Mouse (Mus musculus) heart, embryonic 14.5 days (tissue): ENCODE measurements around the gene Btbd18. TPM values are rescaled to one million over a fixed set of nuclear protein-coding genes. Genes with fewer than 3 reads are reported as not detected.

Experiments
- ATAC-seq: fragments of 200-750 bp; cut with Nextera tagmentation; 2 replicates; pipeline ENCODE4 v1.8.0; 2017; ENCODE audit warnings: low read depth, moderate TSS enrichment; ENCODE audit not compliant: insufficient number of reproducible peaks, insufficient read depth, low FRiP score
- H3K27ac ChIP-seq, 2 experiments: fragments of 200-500 bp in 1 of 2; fragments of 300-500 bp in 1 of 2; sonication (generic) in 1 of 2; replicated peaks in 1 of 2; 2 replicates each; pipeline ENCODE4 v1.5.1; 2012 to 2014; ENCODE audit warnings: low read depth in 2 of 2, low read length in 2 of 2, control low read depth in 1 of 2, mild to moderate bottlenecking in 1 of 2, mixed read lengths in 1 of 2; ENCODE audit not compliant: control insufficient read depth in 1 of 2, insufficient read depth in 1 of 2
- H3K27me3 ChIP-seq: fragments of 300-500 bp; sonication (generic); 2 replicates; pipeline ENCODE4 v1.6.1; 2014; ENCODE audit warnings: mild to moderate bottlenecking, low read length, control low read depth; ENCODE audit not compliant: control insufficient read depth, insufficient read depth
- H3K36me3 ChIP-seq: fragments of 300-500 bp; sonication (generic); 2 replicates; pipeline ENCODE4 v1.6.1; 2014; ENCODE audit warnings: mild to moderate bottlenecking, control low read depth, low read length, mixed read lengths; ENCODE audit not compliant: control insufficient read depth, insufficient read depth
- H3K4me1 ChIP-seq, 2 experiments: fragments of 200-500 bp in 1 of 2; fragments of 300-500 bp in 1 of 2; sonication (generic) in 1 of 2; 2 replicates each; pipeline ENCODE4 v1.6.1; 2012 to 2014; ENCODE audit warnings: low read length in 2 of 2, control low read depth in 1 of 2, mixed read lengths in 1 of 2; ENCODE audit not compliant: control insufficient read depth in 2 of 2, insufficient read depth in 2 of 2
- H3K4me2 ChIP-seq: fragments of 300-500 bp; sonication (generic); 2 replicates; pipeline ENCODE4 v1.6.1; 2014; ENCODE audit warnings: mild to moderate bottlenecking, low read length
- H3K4me3 ChIP-seq, 2 experiments: fragments of 200-500 bp in 1 of 2; fragments of 300-500 bp in 1 of 2; sonication (generic) in 1 of 2; 2 replicates each; pipeline ENCODE4 v1.5.1; 2012 to 2014; ENCODE audit warnings: low read length in 2 of 2, mild to moderate bottlenecking in 2 of 2, control low read depth in 1 of 2, low read depth in 1 of 2, moderate library complexity in 1 of 2; ENCODE audit not compliant: control insufficient read depth in 1 of 2, insufficient read depth in 1 of 2
- H3K9ac ChIP-seq: fragments of 300-500 bp; sonication (generic); 2 replicates; pipeline ENCODE4 v1.6.1; 2014; ENCODE audit warnings: mild to moderate bottlenecking, low read length
- H3K9me3 ChIP-seq: fragments of 300-500 bp; sonication (generic); 2 replicates; pipeline ENCODE4 v1.6.1; 2016; ENCODE audit warnings: low read length, control low read depth; ENCODE audit not compliant: control insufficient read depth
- WGBS: fragments of 180-500 bp; shearing (Covaris S2); extraction: QIAGEN DNeasy Blood & Tissue Kit; methylation state at CpG from one replicate; pipeline ENCODE4 v1.1.7; 2014; 5-methylcytosine and 5-hydroxymethylcytosine counted together
- polyA plus RNA-seq: library from polyadenylated mRNA; unstranded; fragments of >200 nt; fragmentation: Nextera tagmentation; extraction: Ambion mirVana; gene quantifications from 2 replicates; pipeline ENCODE4 v1.2.1, GENCODE M21; 2014

The Btbd18 gene
- polyA plus RNA-seq, 1 experiment from 2014 or later: 0.11 TPM

- Histone ChIP-seq H3K4me1 (no peaks in the 10 kb centered on the region), H3K27ac (no peak overlapping the region), H3K9ac (no peak overlapping the region), H3K4me2 (no peak overlapping the region), H3K27me3 (no peaks in the 10 kb centered on the region), H3K36me3 (peaks cover 93% of the 10 kb centered on the region), H3K4me3 (no peak overlapping the region), H3K9me3 (no peaks in the 10 kb centered on the region)
- ATAC-seq: no peak
- 88% methylated on average over 1 of the region's 1 CpGs for WGBS
These were observed 46.4 kb downstream of the Btbd18 start for GRCm38 (mm10) chr2:84705295-84705694.

DNA sequence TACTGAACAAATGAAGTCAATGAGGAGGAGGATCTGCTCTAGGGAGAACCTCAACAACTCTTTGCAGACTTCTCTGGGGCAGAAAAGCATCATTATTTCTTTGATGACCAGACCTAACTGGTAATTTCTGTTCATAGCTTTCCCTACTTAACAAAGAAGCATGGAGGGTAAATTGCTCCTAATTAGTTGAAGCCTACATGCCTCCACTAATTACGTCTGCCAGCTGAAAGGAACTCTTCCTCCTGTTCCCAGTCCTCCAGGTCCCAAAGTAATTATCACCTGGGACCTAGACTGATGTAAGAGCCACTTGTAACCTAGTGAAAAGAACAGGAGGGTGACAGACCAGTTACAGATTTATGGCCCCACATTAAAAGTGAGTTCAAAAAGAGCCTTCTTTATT lies 48.6 kb downstream of the Btbd18 start:
- 73% methylated on average over 1 of the region's 1 CpGs for WGBS
- ATAC-seq: no peak

DNA sequence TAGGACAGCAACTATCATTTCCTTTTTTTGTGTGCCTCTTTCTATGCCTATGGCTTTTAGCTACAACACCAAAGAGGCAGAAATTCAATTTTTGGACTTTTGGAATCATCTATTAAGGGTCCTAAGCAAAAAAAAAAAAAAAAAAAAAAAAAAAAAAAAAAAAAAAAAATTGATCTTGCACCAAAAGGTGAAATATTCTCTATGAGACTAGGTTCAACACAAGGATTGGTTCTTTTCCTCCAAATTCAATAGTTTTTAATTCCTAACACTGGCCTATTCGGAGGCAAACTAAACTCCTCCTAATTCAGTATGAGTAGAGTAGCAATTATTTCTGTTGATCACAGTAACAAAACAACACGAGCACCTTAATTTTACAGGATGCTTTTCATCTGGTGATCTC lies 53.0 kb downstream of the Btbd18 start:
- no peaks in the 10 kb centered on the region for H3K27me3 ChIP-seq
- H3K36me3 ChIP-seq: peaks cover 46% of the 10 kb centered on the region
- H3K9ac ChIP-seq: no peak overlapping the region
- H3K4me2 ChIP-seq: no peak overlapping the region
- no peak for ATAC-seq
- H3K9me3 ChIP-seq: no peaks in the 10 kb centered on the region
- H3K4me1 ChIP-seq: peaks cover 0 to 15% of the 10 kb centered on the region in 2 experiments; a peak in 2 of 4 replicates
- no peak overlapping the region for H3K4me3 ChIP-seq
- 90% methylated on average over 2 of the region's 2 CpGs for WGBS
- no peak overlapping the region for H3K27ac ChIP-seq

More for the DNA sequence above, 48.6 kb downstream of the Btbd18 start:
- Histone ChIP-seq H3K27ac (no peak overlapping the region), H3K9me3 (no peaks in the 10 kb centered on the region), H3K4me3 (no peak overlapping the region), H3K27me3 (no peaks in the 10 kb centered on the region), H3K36me3 (peaks cover 88% of the 10 kb centered on the region), H3K4me1 (no peaks in the 10 kb centered on the region), H3K4me2 (no peak overlapping the region), H3K9ac (no peak overlapping the region)

GRCm38 (mm10) chr2:84714422-84714810 lies 55.5 kb downstream of the Btbd18 start:
- Histone ChIP-seq H3K4me3 (peak overlapping the region; percentile 92 to 94), H3K4me1 (peaks cover 0 to 15% of the 10 kb centered on the region in 2 experiments; a peak in 2 of 4 replicates), H3K27ac (peak overlapping the region; percentile 98 to 99), H3K27me3 (no peaks in the 10 kb centered on the region), H3K4me2 (peak overlapping the region; percentile 79), H3K9me3 (no peaks in the 10 kb centered on the region), H3K36me3 (peaks cover 24% of the 10 kb centered on the region), H3K9ac (peak overlapping the region; percentile 98)
- no peak for ATAC-seq
- WGBS: under 1% methylated on average over 26 of the region's 26 CpGs

DNA sequence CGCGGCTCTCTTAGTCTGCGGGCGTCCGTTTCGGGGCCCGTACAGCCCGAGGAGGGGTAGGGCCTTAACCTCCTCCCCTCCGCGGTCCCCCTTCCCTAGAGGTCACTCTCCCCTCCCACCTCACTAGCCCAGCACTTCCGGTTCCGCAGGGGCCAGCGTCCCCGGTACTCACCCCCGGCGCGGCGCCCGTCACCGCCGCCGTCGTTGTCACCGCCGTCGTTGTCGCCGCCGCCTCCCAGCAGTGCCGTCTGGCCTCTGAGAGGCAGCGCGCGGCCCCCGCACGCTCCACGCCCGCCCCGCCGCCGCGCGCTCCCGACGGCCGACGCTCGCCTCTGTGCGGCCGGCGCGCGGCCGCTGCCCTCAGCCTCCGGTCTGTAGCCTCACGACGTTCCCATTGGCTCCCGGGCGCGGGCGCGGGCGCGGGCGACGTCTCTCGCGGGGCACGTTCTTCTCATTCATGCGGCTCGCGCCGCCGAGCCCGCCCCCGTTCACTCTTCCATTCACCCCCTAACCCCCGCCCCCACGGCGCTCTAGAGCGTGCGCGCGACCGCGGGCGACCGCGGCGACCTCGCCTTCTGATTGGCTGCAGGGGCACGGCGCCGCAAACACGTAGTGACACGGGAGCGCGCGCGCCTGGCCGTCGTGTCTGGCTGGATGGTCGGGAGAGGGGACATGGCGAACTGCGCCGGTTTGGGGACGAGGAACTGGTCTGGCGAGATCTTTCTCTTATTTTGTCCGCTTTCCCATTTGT lies 56.1 kb downstream of the Btbd18 start, which contains the start of gene Zdhhc5:
Gene Zdhhc5 (minus strand): TSS at position 370 of the 751 bp plus-strand sequence.
- Histone ChIP-seq H3K9ac (peak within 1 kb of the TSS; percentile 98), H3K4me1 (peaks cover 0 to 15% of the 10 kb centered on the region in 2 experiments; a peak in 2 of 4 replicates), H3K4me2 (peak within 1 kb of the TSS; percentile 79), H3K9me3 (no peaks in the 10 kb centered on the region), H3K4me3 (peak within 1 kb of the TSS; percentile 92 to 94), H3K36me3 (peaks cover 18% of the 10 kb centered on the region), H3K27ac (peak within 1 kb of the TSS; percentile 98 to 99), H3K27me3 (no peaks in the 10 kb centered on the region)
- under 1% methylated on average over 105 of the region's 107 CpGs for WGBS
- ATAC-seq: peak; percentile 95

DNA sequence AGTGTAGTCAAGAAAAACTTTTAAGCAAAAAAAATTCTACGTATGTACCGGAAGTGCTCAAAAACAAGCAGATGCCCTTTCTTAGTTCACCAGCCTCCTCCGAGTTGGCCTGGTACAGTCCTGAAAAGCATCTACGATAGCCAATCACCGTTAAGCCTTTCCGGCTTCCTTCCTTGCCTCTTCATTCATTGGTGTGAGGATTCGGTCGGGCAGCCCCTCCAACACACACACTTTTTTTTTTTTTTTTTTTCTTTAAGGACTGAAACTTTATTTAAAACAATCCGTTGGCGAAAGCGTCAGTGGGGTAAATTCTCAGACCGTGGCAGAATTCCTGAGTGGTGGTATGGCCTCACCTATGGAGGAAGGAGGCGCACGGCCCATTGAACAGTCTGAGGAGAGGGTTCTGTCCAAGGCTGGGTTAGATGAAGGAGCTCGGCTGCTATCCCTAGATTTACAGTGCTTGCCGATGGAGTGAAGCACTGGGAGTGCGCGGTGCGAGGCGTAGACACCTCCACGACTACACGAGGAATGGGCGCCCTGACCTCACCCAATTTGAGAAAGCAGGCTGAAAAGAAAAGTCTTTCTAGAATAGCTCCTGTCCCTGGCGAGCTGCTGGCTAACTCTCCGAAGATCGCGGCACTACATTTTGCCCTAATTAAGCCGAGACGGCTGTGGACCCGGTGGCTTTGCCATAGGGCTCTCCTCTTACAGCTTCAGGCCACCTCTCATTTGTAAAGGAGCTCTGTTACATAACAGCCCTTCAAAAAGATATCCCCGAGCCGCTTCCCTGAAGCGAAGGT lies 56.9 kb downstream of the Btbd18 start:
- H3K9me3 ChIP-seq: no peaks in the 10 kb centered on the region
- peak overlapping the region; percentile 76 to 94 for H3K4me3 ChIP-seq
- ATAC-seq: peak; percentile 90
- H3K27ac ChIP-seq: peak overlapping the region; percentile 98 to 99
- H3K4me2 ChIP-seq: peak overlapping the region; percentile 71
- no peaks in the 10 kb centered on the region for H3K27me3 ChIP-seq
- under 1% methylated on average over 33 of the region's 33 CpGs for WGBS
- H3K36me3 ChIP-seq: peaks cover 11% of the 10 kb centered on the region
- H3K4me1 ChIP-seq: peaks cover 0 to 15% of the 10 kb centered on the region in 2 experiments; a peak in 2 of 4 replicates
- peak overlapping the region; percentile 98 for H3K9ac ChIP-seq

- Histone ChIP-seq H3K4me2 (peak overlapping the region; percentile 71), H3K9me3 (no peaks in the 10 kb centered on the region), H3K9ac (peak overlapping the region; percentile 67), H3K36me3 (0 out of 2 replicates have a peak, but pooled peaks cover 5% of the 10 kb centered on the region), H3K4me3 (peak overlapping the region; percentile 76 to 94), H3K27me3 (no peaks in the 10 kb centered on the region), H3K4me1 (peaks cover 0 to 15% of the 10 kb centered on the region in 2 experiments; a peak in 2 of 4 replicates), H3K27ac (peak overlapping the region; percentile 95 to 99)
- WGBS: 27% methylated on average over 9 of the region's 9 CpGs
- ATAC-seq: no peak
These were observed 57.8 kb downstream of the Btbd18 start for GRCm38 (mm10) chr2:84716423-84717355.
